Mouse (Mus musculus) spleen, adult 12 weeks (tissue): ENCODE data around the gene 6030408B16Rik.

ENCODE experiments used
- DNase-seq: peaks from one replicate; pipeline ENCODE4 v3.0.0; 2022; ENCODE audit warnings: low spot score

Gene 6030408B16Rik

DNA sequence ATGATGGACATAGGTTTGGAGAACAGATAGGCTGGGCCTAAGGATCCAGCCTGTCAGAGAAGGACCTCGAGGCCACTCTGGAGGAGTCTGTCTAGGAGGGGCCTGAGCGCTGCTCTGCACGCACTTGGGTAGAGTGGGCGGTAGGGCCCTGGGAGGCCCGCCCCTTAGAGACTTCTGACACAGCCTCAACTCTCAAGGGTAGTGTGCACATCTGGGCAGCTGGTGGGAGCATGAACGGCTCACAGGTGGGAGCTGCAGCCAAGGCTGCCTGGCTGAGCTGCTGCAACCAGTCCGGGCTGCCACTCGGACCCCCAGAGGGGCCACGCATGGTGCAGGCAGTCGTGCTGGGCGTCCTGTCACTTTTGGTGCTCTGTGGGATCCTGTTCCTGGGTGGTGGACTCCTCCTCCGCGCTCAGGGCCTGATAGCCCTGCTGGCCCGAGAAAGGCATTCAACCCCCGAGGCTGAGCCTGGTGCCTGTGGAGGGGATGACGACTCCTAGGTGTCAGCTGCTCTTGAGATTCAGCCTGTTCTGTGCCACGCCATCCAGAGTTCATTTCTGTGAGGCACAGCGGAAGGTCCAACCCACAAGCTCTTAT, at the start of gene 6030408B16Rik:
TSS of gene 6030408B16Rik (plus strand) at position 188 of the 597 bp plus-strand sequence.
- DNase-seq = no peak

GRCm38 (mm10) chr15:101244012-101244411, 49.0 kb upstream of the 6030408B16Rik start:
- DNase-seq = no peak

GRCm38 (mm10) chr15:101246231-101247154, 46.5 kb upstream of the 6030408B16Rik start:
- peak; percentile 81 for DNase-seq

GRCm38 (mm10) chr15:101247155-101247498, 45.9 kb upstream of the 6030408B16Rik start:
- DNase-seq = no peak

- no peak for DNase-seq
Observed at GRCm38 (mm10) chr15:101248029-101248710, 44.8 kb upstream of the 6030408B16Rik start.

- no peak for DNase-seq
Observed at GRCm38 (mm10) chr15:101250220-101250800, 42.7 kb upstream of the 6030408B16Rik start.

DNA sequence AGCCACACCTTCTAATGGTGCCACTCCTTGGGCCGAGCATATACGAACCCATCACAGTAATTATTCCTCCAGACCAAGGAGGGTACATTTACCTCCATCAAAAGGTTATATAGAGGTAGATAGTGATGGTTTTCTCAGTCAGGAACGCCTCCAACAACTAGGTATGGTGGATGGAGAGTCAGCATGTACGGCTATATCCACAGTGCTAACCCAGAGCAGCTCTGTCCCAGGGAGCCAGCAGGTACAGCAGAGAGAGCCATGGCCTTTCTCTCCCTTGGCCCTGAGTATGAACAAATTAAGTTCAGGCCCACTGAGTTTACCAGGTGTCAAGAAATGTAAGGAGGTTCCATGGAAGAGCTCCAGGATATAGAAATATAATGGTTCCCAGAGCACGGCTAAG, 41.1 kb upstream of the 6030408B16Rik start:
- no peak for DNase-seq

DNA sequence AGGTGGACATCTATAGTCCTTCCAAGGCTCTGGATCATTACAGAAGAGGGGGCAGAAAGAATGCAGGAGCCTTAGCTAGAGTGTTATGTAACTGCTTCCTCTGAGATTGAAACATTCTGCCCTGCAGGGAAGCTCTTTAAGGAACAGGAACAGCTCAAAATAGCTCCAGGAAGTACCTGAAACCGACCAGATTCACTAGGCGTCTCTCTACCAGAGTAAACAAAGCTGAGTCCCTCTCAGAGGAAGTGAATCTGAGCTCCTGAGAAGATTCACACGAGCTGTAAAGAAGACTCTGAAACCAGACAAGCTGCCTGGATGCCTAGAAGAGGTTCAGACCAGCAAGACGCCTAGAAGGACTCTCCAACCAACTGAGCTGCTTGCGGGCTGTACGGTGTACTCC, 40.4 kb upstream of the 6030408B16Rik start:
- no peak for DNase-seq

DNA sequence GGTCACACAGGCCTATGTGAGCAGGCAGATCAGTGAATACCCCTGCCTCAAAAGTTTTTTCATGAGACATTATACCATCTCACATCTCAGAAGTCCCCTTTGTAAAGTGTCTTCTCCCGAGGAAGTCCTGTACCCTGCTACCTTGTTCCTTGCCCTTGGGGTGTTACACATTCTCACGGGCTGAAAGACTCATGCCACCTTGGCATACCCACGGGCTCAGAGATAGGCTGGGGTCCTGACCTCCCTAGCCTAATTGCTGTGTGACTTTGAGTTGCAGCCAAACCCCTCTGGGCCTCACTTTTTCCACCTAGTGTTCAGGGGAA, 39.5 kb upstream of the 6030408B16Rik start:
- DNase-seq = no peak

DNA sequence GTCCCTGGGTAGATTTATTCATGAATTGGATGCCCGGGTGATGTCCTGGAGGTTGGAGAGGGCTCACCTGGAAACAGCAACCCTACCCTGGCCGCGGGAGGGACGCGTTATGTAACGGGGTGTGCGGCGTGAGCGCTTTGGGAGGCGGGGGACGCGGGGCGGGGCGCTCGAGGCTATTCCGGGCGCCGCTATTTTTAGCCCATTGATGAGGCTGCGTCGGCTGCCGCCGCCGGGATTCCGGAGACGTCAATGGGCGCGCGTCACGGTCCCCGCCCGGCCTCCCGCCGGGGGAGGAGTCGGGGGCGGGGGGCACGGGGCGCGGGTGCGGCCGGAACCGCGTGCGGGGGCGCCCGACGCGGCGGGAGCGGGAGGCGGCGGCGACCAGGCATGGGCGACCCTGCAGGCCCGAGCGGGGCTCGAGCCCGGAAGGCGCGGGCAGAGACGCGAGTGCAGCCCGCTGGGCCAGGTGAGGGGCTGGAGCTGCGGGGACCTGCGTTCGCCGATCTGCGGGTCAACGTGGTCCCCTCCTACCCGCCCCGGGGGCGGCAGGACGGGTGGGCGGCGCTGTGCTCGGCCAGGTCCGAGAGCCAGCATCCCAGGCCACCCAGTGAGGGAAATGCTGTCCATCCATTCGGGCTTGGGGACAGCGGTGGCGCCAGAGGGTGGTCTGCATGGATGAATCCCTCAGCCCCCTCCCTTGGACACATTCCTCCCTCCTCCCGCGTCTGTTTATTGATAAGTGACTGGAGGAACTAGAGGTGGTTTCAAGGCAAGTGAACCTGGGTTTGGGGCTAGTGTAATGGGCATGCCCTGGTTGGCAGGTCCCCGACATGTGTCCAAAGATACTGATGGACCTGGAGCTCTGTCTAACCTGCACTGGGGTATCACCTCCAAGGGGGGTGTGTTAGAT, 38.9 kb upstream of the 6030408B16Rik start, which contains the start of gene Nr4a1:
TSS of gene Nr4a1 (plus strand) at position 384 of the 910 bp plus-strand sequence.
- DNase-seq = peak; percentile 56

GRCm38 (mm10) chr15:101255842-101256462, 37.1 kb upstream of the 6030408B16Rik start:
- DNase-seq = no peak

DNA sequence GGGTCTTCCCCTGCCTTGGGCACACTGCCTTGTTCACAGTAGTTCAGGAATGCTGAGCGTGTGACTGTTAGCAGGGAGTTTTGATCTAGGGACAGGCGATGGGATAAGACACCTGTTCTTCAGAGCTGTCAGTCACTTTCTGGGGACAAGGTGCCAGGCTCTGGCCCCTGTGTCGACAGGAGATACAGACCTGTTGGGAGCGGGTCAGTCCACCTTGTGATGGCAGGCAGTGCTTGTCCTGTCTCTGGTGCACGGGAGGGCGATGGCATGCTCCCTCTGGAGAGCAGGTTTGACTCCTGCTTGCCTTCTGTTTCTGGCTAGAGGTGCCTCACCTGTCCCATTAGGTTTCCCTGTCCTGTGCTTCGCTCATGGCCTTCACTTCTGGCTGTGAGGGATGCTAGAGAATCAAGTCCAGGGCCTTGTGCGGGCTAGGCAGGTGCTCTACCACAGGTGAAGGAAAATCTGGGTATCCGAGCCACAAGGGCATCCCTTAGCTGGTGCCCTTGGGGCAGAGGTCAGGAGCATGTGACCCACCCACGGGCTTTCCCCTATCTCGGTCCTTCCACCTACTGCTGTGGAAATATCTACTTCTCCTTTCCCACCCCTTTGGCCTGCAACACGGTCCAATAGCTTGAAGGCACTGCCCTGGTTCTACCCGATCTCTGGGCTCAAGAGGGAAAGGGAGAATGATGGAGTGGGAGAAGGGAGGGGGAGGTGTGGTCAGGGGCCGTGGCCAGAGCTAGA, 36.4 kb upstream of the 6030408B16Rik start:
- no peak for DNase-seq

DNA sequence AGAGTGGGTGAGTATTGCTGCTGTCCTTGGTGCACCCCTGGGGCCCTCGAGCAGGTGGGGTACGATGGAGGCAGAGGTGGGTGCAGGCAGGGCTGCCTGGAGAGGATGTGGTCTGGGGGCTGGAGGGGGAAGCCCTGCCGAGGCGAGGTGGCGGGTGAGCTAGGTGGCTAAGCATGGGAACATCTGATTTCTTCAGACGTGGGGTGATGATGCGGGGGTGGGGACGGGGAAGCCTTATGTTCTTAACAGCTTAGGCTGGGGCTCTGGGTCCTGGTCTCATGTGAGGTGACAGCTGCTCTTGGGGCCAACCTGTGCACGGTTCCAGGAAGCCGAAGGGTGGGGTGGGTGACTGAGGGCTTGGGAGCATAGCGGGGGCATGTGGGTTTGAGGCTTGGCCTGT, 34.6 kb upstream of the 6030408B16Rik start:
- DNase-seq = no peak

DNA sequence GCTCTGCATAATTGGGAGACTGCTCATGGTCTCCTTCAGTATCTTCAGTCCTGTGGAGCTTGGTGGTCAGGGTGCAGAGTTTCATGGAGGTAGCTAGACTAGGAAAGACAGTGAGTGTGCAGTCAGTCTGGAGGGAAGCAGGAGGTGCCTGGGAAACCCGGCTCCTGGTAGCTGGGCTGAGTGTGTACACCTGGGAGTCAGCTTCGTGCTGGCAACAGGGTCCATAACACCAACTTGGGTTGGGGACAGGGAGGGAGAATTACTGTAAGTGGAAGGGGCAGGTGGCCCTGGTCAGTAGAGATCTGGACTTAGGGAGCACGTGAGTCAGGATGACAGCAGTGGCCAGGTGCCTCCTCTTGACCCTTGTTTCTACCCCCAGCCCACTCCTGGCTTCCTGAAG, 33.1 kb upstream of the 6030408B16Rik start:
- DNase-seq = no peak

DNA sequence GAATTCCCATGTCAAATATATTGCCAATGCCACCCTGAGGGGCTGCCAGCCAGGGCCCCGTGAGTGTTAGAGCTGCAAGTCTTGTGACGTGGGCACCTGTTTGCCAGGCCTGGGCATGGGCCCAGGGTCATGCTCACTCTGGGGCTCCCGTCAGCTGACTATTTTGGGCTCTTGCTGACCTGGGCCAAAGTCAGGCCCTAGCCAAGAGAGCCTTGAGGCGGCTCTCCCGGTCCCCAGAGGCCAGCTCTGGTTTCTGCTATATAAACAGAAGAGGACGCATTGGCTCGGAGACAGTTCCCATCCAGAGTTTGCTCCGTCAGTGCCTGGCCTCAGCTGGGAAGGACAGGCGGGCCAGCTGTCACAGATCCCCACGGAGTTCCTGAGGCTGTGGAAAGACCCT, 32.6 kb upstream of the 6030408B16Rik start:
- DNase-seq = no peak

GRCm38 (mm10) chr15:101260874-101261622, 32.0 kb upstream of the 6030408B16Rik start:
- DNase-seq = no peak

GRCm38 (mm10) chr15:101262502-101262901, 30.5 kb upstream of the 6030408B16Rik start:
- no peak for DNase-seq

DNA sequence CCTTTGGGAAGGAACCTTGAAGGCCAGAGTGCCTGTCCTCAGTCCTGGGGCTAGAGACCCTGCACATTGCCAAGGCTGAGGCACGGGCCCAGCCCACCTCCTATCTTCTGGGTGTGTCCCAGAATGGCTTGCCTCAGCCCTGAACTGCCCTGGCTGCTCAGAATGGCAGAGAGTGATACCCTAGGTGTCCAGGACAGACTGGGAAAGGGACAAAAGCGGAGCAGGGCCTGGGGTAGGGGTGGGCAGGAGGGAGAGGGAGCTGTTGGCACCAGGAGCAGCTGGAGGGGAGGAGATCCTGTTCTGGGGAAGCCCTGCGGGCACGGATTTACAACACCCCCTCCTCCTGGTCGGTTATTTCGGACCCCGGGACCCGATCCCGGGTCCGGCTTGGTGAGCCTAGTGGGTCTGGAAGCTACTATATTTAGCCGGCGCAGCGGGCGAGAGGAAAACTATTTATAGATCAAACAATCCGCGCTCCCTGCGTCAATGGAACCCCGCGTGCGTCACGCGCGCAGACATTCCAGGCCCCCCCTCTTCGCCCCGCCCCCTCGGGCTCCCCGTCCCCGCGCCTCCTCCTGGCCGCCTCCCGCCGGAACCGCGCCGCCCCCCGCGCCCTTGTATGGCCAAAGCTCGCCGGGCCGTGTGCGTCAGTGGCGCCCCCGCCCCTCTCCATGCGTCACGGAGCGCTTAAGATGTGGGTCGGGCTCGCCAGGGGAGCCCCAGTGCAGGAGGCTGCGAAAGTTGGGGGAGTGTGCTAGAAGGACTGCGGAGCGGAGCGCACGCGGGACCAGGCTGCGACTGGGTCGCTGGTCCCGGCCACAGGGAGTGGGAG, 26.7 kb upstream of the 6030408B16Rik start:
- DNase-seq = peak; percentile 71
